Mouse (Mus musculus): Measurements from ENCODE around the gene Arvcf. TPM values are rescaled to one million over a fixed set of nuclear protein-coding genes. Genes with fewer than 3 reads are reported as not detected.

Gene Arvcf
- total and polyA plus RNA-seq, 3 experiments: 64.0 to 188 (median 154) TPM

DNA sequence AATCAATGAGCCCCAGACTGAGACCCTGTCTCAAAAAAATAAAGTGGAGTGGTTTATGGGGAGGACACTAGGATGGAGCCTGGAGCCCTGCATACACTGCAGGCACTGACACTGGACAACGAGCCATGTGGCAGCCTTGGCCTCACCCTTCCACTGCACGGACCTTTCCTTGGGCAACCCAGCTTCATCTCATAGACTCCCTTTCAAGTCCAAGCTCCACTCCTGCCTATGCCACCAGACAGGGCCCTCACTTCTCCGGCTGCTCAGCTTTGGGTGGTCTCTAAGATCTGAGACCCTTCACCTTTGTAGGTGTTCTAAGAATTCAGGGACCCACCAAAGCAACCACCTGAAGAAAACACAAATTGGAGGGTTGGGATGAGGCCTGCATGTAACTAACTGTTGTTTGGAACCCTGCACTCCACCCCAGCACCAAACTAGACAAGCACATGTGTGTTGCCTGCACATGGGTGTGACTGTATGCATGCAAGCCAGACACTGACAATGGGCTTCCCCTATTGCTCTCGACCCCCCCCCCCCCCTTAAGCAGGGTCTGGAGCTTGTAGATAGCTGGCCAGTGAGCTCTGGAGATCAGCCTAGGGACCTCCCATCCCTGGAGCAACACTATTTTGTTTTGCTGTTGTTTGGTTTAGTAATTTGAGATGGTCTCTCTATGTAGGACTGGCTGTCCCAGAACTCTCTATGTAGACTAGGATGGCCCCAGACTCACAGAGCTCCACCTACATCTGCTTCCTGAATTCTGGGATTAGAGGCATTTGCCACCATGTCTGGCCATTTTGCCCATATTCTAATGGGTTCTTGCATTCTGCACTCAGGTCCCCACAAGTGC is 71.0 kb downstream of the Arvcf start:
- H3K9me3 ChIP-seq (replicated peaks): no peaks in the 10 kb centered on the region
- peak overlapping the region; percentile 46; the same call in 1 of the 2 replicates for H3K4me3 ChIP-seq (ENCODE audit: low read depth, low read length)
- H3K4me1 ChIP-seq (ENCODE audit: insufficient read depth, low read depth, low read length): peaks cover 74% of the 10 kb centered on the region
- ATAC-seq (ENCODE audit: extremely low read depth, insufficient number of reproducible peaks, low FRiP score, poor library complexity, severe bottlenecking) (peak; percentile 17; the same call in 1 of the 2 replicates), DNase-seq (ENCODE audit: low spot score) (no peak)
- peaks cover 84% of the 10 kb centered on the region for H3K36me3 ChIP-seq (replicated peaks)
- TF ChIP-seq GATA2 (IDR thresholded peaks at IDR 0.05; ENCODE audit: borderline replicate concordance, low read depth, low read length) (no peak), GATA1 (IDR thresholded peaks at IDR 0.05; ENCODE audit: borderline replicate concordance, low read length) (no peak), TAL1 (conservative IDR thresholded peaks at IDR 0.05; ENCODE audit: low read depth, low read length) (no peak), CTCF (IDR thresholded peaks at IDR 0.05; ENCODE audit: low read depth, low read length) (no peak), POLR2AphosphoS5 (IDR thresholded peaks at IDR 0.05; ENCODE audit: insufficient replicate concordance, low read depth, low read length) (no peak)
- no peaks in the 10 kb centered on the region for H3K27me3 ChIP-seq (ENCODE audit: insufficient read depth, low read length)

DNA sequence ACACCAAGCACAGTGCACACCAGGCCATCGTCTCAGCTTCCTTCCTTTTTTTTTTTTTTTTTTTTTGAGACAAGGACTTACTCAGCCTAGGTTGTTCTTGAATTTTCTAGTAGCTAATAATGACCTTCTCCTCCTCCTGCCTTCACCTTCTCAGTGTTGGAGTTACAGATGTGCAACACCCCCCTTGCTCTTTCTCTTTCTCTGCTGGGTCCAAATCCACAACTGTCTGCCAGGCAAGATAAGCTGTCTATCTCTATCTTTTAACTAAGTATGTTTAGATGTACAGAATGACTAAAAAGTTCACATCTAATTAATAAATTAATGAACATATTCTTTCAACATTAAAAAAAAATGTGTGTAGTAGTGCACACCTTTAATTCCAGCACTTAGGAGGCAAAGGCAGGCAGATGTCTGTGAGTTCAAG is 71.6 kb downstream of the Arvcf start:
- Histone ChIP-seq H3K4me1 (ENCODE audit: insufficient read depth, low read depth, low read length) (peaks cover 77% of the 10 kb centered on the region), H3K9me3 (replicated peaks) (no peaks in the 10 kb centered on the region), H3K4me3 (ENCODE audit: low read depth, low read length) (no peak overlapping the region; the same call in 1 of the 2 replicates), H3K27me3 (ENCODE audit: insufficient read depth, low read length) (no peaks in the 10 kb centered on the region), H3K36me3 (replicated peaks) (peaks cover 85% of the 10 kb centered on the region)
- DNase-seq (ENCODE audit: low spot score): no peak
- ATAC-seq (ENCODE audit: extremely low read depth, insufficient number of reproducible peaks, low FRiP score, poor library complexity, severe bottlenecking): peak; percentile 67
- TF ChIP-seq CTCF (IDR thresholded peaks at IDR 0.05; ENCODE audit: low read depth, low read length) (no peak), TAL1 (conservative IDR thresholded peaks at IDR 0.05; ENCODE audit: low read depth, low read length) (peak; percentile 38; the same call in 1 of the 2 replicates)

DNA sequence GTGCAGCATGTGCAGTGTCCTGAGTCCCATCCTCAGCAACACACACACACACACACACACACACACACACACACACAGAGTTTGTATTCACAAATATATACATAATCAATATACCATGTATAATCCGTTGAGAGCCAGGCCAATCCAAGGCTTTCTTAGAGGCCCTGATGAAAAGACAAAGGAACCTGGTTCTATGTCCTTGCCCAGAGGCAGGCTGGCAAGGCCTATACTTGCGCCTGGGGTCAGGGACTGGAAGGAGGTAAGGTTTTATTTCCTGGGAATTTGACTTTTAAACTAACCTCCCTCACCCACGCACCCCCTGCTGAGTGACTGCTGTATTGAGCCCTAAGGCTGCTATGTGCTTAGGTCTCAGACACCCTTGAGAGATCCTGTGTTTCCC is 72.6 kb downstream of the Arvcf start:
- peaks cover 78% of the 10 kb centered on the region for H3K36me3 ChIP-seq (replicated peaks)
- no peak for DNase-seq (ENCODE audit: low spot score)
- H3K9me3 ChIP-seq (replicated peaks): no peaks in the 10 kb centered on the region
- H3K4me3 ChIP-seq (ENCODE audit: low read depth, low read length): no peak overlapping the region
- no peak for ATAC-seq (ENCODE audit: extremely low read depth, insufficient number of reproducible peaks, low FRiP score, poor library complexity, severe bottlenecking)
- H3K27me3 ChIP-seq (ENCODE audit: insufficient read depth, low read length): no peaks in the 10 kb centered on the region
- peaks cover 81% of the 10 kb centered on the region for H3K4me1 ChIP-seq (ENCODE audit: insufficient read depth, low read depth, low read length)
- no peak for TF ChIP-seq CTCF (IDR thresholded peaks at IDR 0.05; ENCODE audit: low read depth, low read length)
- TF ChIP-seq TAL1 (conservative IDR thresholded peaks at IDR 0.05; ENCODE audit: low read depth, low read length): no peak
- no peak for TF ChIP-seq POLR2AphosphoS5 (IDR thresholded peaks at IDR 0.05; ENCODE audit: insufficient replicate concordance, low read depth, low read length)
- TF ChIP-seq GATA2 (IDR thresholded peaks at IDR 0.05; ENCODE audit: borderline replicate concordance, low read depth, low read length): no peak
- TF ChIP-seq GATA1 (IDR thresholded peaks at IDR 0.05; ENCODE audit: borderline replicate concordance, low read length): no peak

DNA sequence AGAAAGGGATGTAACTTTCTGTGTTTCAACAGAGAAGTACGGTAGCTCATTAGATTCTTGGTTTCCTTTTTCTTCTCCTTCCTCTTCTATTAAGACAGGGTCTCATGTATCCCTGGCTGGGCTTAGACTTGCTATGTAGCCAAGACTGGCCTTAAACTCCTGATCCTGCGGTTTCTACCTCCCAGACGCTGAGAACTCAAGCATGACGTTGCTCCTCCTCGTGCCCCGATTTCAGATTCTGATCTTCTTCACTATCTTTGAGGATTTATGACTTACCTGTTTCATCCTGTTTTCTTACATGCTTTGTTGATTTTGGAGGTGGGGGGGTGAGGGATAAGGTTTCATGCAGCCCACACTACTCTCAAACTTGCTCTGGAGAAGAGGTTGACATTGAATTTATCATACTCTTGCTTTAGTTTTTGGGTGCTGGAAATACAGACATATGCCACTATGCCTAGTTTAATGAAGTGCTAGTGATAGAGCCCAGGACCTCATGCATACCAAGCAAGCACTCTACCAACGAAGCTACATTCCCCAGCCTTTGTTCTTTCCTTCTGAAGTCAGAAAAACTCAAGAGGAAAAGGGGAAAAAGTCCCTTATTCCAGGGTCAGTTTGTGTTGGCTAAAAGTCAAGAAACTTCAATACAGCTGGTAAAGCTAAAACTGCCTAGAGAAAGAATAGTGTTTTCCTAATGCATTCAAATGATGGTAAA is 75.4 kb downstream of the Arvcf start:
- Histone ChIP-seq H3K4me3 (ENCODE audit: low read depth, low read length) (no peak overlapping the region), H3K27me3 (ENCODE audit: insufficient read depth, low read length) (no peaks in the 10 kb centered on the region), H3K4me1 (ENCODE audit: insufficient read depth, low read depth, low read length) (peaks cover 86% of the 10 kb centered on the region), H3K9me3 (replicated peaks) (no peaks in the 10 kb centered on the region), H3K36me3 (replicated peaks) (peaks cover 64% of the 10 kb centered on the region)
- TF ChIP-seq CTCF (IDR thresholded peaks at IDR 0.05; ENCODE audit: low read depth, low read length) (no peak), POLR2AphosphoS5 (IDR thresholded peaks at IDR 0.05; ENCODE audit: insufficient replicate concordance, low read depth, low read length) (no peak), GATA1 (IDR thresholded peaks at IDR 0.05; ENCODE audit: borderline replicate concordance, low read length) (no peak), GATA2 (IDR thresholded peaks at IDR 0.05; ENCODE audit: borderline replicate concordance, low read depth, low read length) (no peak), TAL1 (conservative IDR thresholded peaks at IDR 0.05; ENCODE audit: low read depth, low read length) (no peak)
- DNase-seq (ENCODE audit: low spot score) (no peak), ATAC-seq (ENCODE audit: extremely low read depth, insufficient number of reproducible peaks, low FRiP score, poor library complexity, severe bottlenecking) (no peak)

DNA sequence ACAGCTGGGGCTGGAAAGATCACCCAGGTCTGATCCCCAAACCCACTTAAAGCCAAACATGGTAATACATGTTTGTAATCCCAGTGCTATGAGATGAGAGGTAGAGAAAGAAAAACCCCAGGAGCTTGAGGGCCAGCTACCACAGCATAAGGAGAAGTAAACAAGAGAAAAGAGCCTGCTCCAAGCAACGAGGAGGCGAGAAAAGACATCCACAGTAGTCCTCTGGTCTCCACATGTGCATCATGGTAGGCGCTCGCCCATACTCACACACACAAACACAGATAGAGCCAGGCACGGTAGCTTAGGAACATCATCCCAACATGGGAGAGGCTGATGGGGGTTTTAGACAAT is 75.9 kb downstream of the Arvcf start:
- TF ChIP-seq GATA1 (IDR thresholded peaks at IDR 0.05; ENCODE audit: borderline replicate concordance, low read length) (no peak), TAL1 (conservative IDR thresholded peaks at IDR 0.05; ENCODE audit: low read depth, low read length) (no peak), CTCF (IDR thresholded peaks at IDR 0.05; ENCODE audit: low read depth, low read length) (no peak), POLR2AphosphoS5 (IDR thresholded peaks at IDR 0.05; ENCODE audit: insufficient replicate concordance, low read depth, low read length) (no peak), GATA2 (IDR thresholded peaks at IDR 0.05; ENCODE audit: borderline replicate concordance, low read depth, low read length) (no peak)
- peaks cover 86% of the 10 kb centered on the region for H3K4me1 ChIP-seq (ENCODE audit: insufficient read depth, low read depth, low read length)
- no peak overlapping the region for H3K4me3 ChIP-seq (ENCODE audit: low read depth, low read length)
- H3K27me3 ChIP-seq (ENCODE audit: insufficient read depth, low read length): no peaks in the 10 kb centered on the region
- DNase-seq (ENCODE audit: low spot score): no peak
- H3K36me3 ChIP-seq (replicated peaks): peaks cover 59% of the 10 kb centered on the region
- no peak for ATAC-seq (ENCODE audit: extremely low read depth, insufficient number of reproducible peaks, low FRiP score, poor library complexity, severe bottlenecking)
- no peaks in the 10 kb centered on the region for H3K9me3 ChIP-seq (replicated peaks)

DNA sequence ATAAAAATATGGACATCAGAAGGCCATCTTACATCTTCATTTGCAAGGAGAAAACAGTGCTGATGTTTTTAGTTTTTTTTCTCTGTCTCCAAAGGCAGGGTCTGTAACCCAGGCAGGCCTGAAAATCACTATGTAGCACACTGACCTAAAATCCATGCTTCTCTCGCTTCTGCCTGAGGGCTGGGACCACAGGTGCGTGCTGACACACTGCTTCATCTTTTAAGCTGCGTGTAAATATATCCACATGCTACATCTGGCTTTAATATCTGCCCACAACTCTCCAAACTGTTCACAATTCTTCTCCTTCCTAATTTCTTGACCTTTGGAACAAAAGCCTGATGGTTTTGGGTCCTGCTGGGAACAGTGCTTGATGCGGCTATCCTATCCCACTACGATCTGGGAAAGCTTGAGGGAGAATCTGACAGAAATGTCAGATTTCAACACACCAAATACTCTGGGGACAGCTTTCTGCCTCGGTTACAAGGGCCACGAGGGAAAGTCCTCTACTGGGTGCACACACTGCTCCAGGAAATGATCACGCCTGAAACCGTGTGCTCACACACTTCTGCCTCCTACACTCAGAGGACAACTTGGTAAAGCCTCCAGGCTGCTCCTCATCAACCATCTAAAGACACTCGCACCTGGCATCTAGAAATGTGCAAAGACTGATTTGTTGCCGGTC is 76.5 kb downstream of the Arvcf start:
- Histone ChIP-seq H3K4me3 (ENCODE audit: low read depth, low read length) (peak overlapping the region; percentile 36; the same call in 1 of the 2 replicates), H3K36me3 (replicated peaks) (peaks cover 54% of the 10 kb centered on the region), H3K4me1 (ENCODE audit: insufficient read depth, low read depth, low read length) (peaks cover 86% of the 10 kb centered on the region), H3K27me3 (ENCODE audit: insufficient read depth, low read length) (no peaks in the 10 kb centered on the region), H3K9me3 (replicated peaks) (no peaks in the 10 kb centered on the region)
- no peak for DNase-seq (ENCODE audit: low spot score)
- no peak for ATAC-seq (ENCODE audit: extremely low read depth, insufficient number of reproducible peaks, low FRiP score, poor library complexity, severe bottlenecking)
- no peak for TF ChIP-seq GATA1 (IDR thresholded peaks at IDR 0.05; ENCODE audit: borderline replicate concordance, low read length)
- TF ChIP-seq TAL1 (conservative IDR thresholded peaks at IDR 0.05; ENCODE audit: low read depth, low read length): no peak
- no peak for TF ChIP-seq CTCF (IDR thresholded peaks at IDR 0.05; ENCODE audit: low read depth, low read length)
- TF ChIP-seq GATA2 (IDR thresholded peaks at IDR 0.05; ENCODE audit: borderline replicate concordance, low read depth, low read length): no peak
- TF ChIP-seq POLR2AphosphoS5 (IDR thresholded peaks at IDR 0.05; ENCODE audit: insufficient replicate concordance, low read depth, low read length): no peak
